Mouse (Mus musculus): ENCODE results near the gene Setd1b.
"Not testable (repeated sequence)": the region's sequence is repeated elsewhere in the genome, so short reads cannot be mapped to it uniquely, and the experiment has no call there.

GRCm38 (mm10) chr5:123200816-123201522 is 59.0 kb downstream of the Setd1b start:
- not testable (repeated sequence) for TF ChIP-seq CTCF (IDR thresholded peaks at IDR 0.05; ENCODE audit: borderline replicate concordance, insufficient read depth, low read depth, low read length); POLR2A (IDR thresholded peaks at IDR 0.05; ENCODE audit: borderline replicate concordance, insufficient read depth, low read length)

All from cerebellum, adult 2 months (tissue).